In genomic region chr10:18375301-18375700, GRCm38 (mm10) we compare ENCODE assay signal across 14 mouse cellular contexts. TPM values are rescaled to one million over a fixed set of nuclear protein-coding genes. Genes with fewer than 3 reads are reported as not detected.
DNase-seq lines count a peak whose midpoint lies in the region; ATAC-seq and TF ChIP-seq lines count a peak whose summit lies in the region.
"Had no signal": no experiment of that assay in that cellular context is flagged by ENCODE, and none has a peak within 500 bp of the region (broad histone marks: within the 10 kb centered on the region; RNA-seq: fewer than 3 reads in every experiment).

No protein-coding gene starts in this region.

- no peaks in the 10 kb centered on the region for H3K9me3 ChIP-seq in forebrain, postnatal 0 days (ENCODE audit: low read length)
- H3K9me3 ChIP-seq in midbrain, embryonic 12.5 days: no peaks in the 10 kb centered on the region
- no peaks in the 10 kb centered on the region for H3K9me3 ChIP-seq in kidney, embryonic 14.5 days (ENCODE audit: control insufficient read depth, low read length)
- H3K9me3 ChIP-seq: heart, embryonic 12.5 days had no signal

- 26% methylated on average over 3 of the region's 3 CpGs for WGBS in forebrain, postnatal 0 days
- WGBS in midbrain, embryonic 12.5 days: 9% methylated on average over 3 of the region's 3 CpGs
- 89% methylated on average over 3 of the region's 3 CpGs for WGBS in kidney, embryonic 14.5 days

- peak; percentile 44 for ATAC-seq in forebrain, postnatal 0 days
- peak; percentile 78 for ATAC-seq in midbrain, embryonic 12.5 days (ENCODE audit: low FRiP score, low read depth)
- ATAC-seq in kidney, embryonic 14.5 days (ENCODE audit: low FRiP score, low TSS enrichment): no peak

- no peak overlapping the region for H3K9ac ChIP-seq in forebrain, postnatal 0 days
- no peak overlapping the region for H3K9ac ChIP-seq in midbrain, embryonic 12.5 days (replicated peaks)
- no peak overlapping the region for H3K9ac ChIP-seq in kidney, embryonic 14.5 days (ENCODE audit: low read depth, low read length)
- H3K9ac ChIP-seq: heart, embryonic 12.5 days had no signal

- no peaks in the 10 kb centered on the region for H3K4me1 ChIP-seq in forebrain, postnatal 0 days (ENCODE audit: insufficient read depth)
- peaks cover 26% of the 10 kb centered on the region for H3K4me1 ChIP-seq in midbrain, embryonic 12.5 days
- peaks cover 9% of the 10 kb centered on the region; the same call in 1 of the 2 replicates for H3K4me1 ChIP-seq in kidney, embryonic 14.5 days (ENCODE audit: control insufficient read depth, insufficient read depth, low read length)

- TF ChIP-seq CTCF in forebrain, postnatal 0 days (IDR thresholded peaks at IDR 0.05; ENCODE audit: low read depth): no peak

- H3K27me3 ChIP-seq in forebrain, postnatal 0 days (ENCODE audit: insufficient read depth, low read length): no peaks in the 10 kb centered on the region
- H3K27me3 ChIP-seq in midbrain, embryonic 12.5 days: peaks cover 17% of the 10 kb centered on the region
- no peaks in the 10 kb centered on the region for H3K27me3 ChIP-seq in kidney, embryonic 14.5 days (ENCODE audit: control insufficient read depth, insufficient read depth, low read length)
- H3K27me3 ChIP-seq: heart, embryonic 12.5 days had no signal

- no peak overlapping the region for H3K27ac ChIP-seq in forebrain, postnatal 0 days (ENCODE audit: low read depth, low read length)
- H3K27ac ChIP-seq in midbrain, embryonic 12.5 days (replicated peaks): peak overlapping the region; percentile 63
- no peak overlapping the region for H3K27ac ChIP-seq in kidney, embryonic 14.5 days (ENCODE audit: low read depth, low read length)
- H3K27ac ChIP-seq: stomach, postnatal 0 days had no signal

- H3K4me2 ChIP-seq in forebrain, postnatal 0 days (ENCODE audit: low read depth): no peak overlapping the region
- no peak overlapping the region for H3K4me2 ChIP-seq in midbrain, embryonic 12.5 days (replicated peaks)
- H3K4me2 ChIP-seq in kidney, embryonic 14.5 days (replicated peaks; ENCODE audit: low read depth, low read length): no peak overlapping the region
- H3K4me2 ChIP-seq: heart, embryonic 12.5 days had no signal

- no peaks in the 10 kb centered on the region for H3K36me3 ChIP-seq in forebrain, postnatal 0 days (ENCODE audit: insufficient read depth)
- no peaks in the 10 kb centered on the region for H3K36me3 ChIP-seq in midbrain, embryonic 12.5 days
- no peaks in the 10 kb centered on the region for H3K36me3 ChIP-seq in kidney, embryonic 14.5 days (ENCODE audit: control insufficient read depth, insufficient read depth, low read length)
- H3K36me3 ChIP-seq: heart, embryonic 12.5 days had no signal

- DNase-seq in Muller cell, postnatal 12 days (ENCODE audit: inconsistent ontology term): peak; percentile 51
- DNase-seq in embryo, embryonic 9.5 days (ENCODE audit: extremely low spot score): peak; percentile 63
- peak; percentile 15 for DNase-seq in forebrain, postnatal 0 days
- DNase-seq in lung, postnatal 36 days: no peak
- DNase-seq in heart, adult 11 months: no peak
- DNase-seq in ovary, postnatal 10 days (ENCODE audit: low spot score): no peak
- DNase-seq: adrenal gland, adult 2 months; kidney, postnatal 10 days; liver; right cerebral cortex, postnatal 4 days had no signal

- H3K4me3 ChIP-seq in forebrain, postnatal 0 days (ENCODE audit: low read depth, low read length): no peak overlapping the region
- H3K4me3 ChIP-seq in midbrain, embryonic 12.5 days: no peak overlapping the region
- no peak overlapping the region for H3K4me3 ChIP-seq in kidney, embryonic 14.5 days (ENCODE audit: low read length)
- H3K4me3 ChIP-seq: heart, embryonic 12.5 days had no signal

RNA-seq across cellular contexts. Expression of gene Nhsl1, which starts 56.5 kb away (rescaled TPM):
- 12.2 and 22.0 TPM in 2 replicates for total RNA-seq in forebrain, postnatal 0 days (2014; rRNA removed)
- polyA plus RNA-seq in forebrain, postnatal 0 days (2015; fragmentation: Nextera tagmentation; extraction: Ambion mirVana): 8.0 and 8.9 TPM in 2 replicates
- 14.0 and 16.5 TPM in 2 replicates for polyA plus RNA-seq in midbrain, embryonic 12.5 days (2016; fragmentation: Nextera tagmentation; extraction: Ambion mirVana)
- 9.8 and 11.9 TPM in 2 replicates for polyA plus RNA-seq in kidney, embryonic 14.5 days (2014; fragmentation: Nextera tagmentation; extraction: Ambion mirVana)

Comparison
In these comparisons a context has a peak if more than half of its experiments do, and no peak if none do; other contexts are left out.
1. DNase-seq: peak in Muller cell, postnatal 12 days (single experiment), embryo, embryonic 9.5 days (single experiment) and forebrain, postnatal 0 days (single experiment); none in lung, postnatal 36 days (single experiment), heart, adult 11 months (single experiment) and ovary, postnatal 10 days (single experiment).